Comparison of ENCODE assay signal across 11 mouse cellular contexts in the genomic region with DNA sequence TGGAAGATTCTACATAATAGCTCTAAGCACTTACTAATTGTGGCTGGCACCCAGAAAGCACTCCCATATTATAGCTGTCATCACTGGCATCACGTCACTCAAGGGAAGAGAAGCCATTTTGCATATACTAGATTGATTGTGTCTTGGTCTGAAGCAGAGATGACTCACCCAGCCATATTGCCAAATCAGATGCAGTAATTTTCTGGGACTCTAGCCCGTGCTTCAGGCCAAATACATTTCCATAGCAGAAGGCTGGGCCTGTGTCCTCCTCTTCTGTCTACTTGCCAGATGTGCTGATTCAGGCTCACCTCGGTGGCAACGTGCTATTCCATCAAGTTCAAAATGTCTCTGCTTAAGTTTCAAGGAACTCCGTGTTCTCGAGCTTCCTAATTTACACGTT. TPM values are rescaled to one million over a fixed set of nuclear protein-coding genes. Genes with fewer than 3 reads are reported as not detected.
DNase-seq lines count a peak whose midpoint lies in the region; ATAC-seq and TF ChIP-seq lines count a peak whose summit lies in the region.
"Had no signal": no experiment of that assay in that cellular context is flagged by ENCODE, and none has a peak within 500 bp of the region (broad histone marks: within the 10 kb centered on the region; RNA-seq: fewer than 3 reads in every experiment).

No protein-coding gene starts in this region.

- H3K4me2 ChIP-seq in heart, embryonic 12.5 days, result no peak overlapping the region
- H3K4me2 ChIP-seq in lung, embryonic 16.5 days (ENCODE audit: low read depth, low read length), result no peak overlapping the region
- H3K4me2 ChIP-seq: embryonic facial prominence, embryonic 15.5 days; limb, embryonic 15.5 days; midbrain, embryonic 13.5 days had no signal

- no peaks in the 10 kb centered on the region for H3K9me3 ChIP-seq in heart, embryonic 12.5 days (replicated peaks)
- no peaks in the 10 kb centered on the region for H3K9me3 ChIP-seq in lung, embryonic 16.5 days (ENCODE audit: control insufficient read depth, low read length)
- H3K9me3 ChIP-seq: embryonic facial prominence, embryonic 15.5 days; limb, embryonic 15.5 days; midbrain, embryonic 13.5 days had no signal

- ATAC-seq in heart, embryonic 12.5 days (ENCODE audit: insufficient number of reproducible peaks, low FRiP score), result no peak
- ATAC-seq in lung, embryonic 16.5 days (ENCODE audit: low read depth), result peak; percentile 67; the same call in 1 of the 2 replicates
- ATAC-seq: midbrain, embryonic 13.5 days had no signal

- H3K4me3 ChIP-seq in heart, embryonic 12.5 days, result no peak overlapping the region
- no peak overlapping the region for H3K4me3 ChIP-seq in bone marrow macrophage, adult 2 months (ENCODE audit: insufficient read depth, low read length)
- H3K4me3 ChIP-seq in lung, embryonic 16.5 days (ENCODE audit: low read length), result no peak overlapping the region
- H3K4me3 ChIP-seq: embryonic facial prominence, embryonic 15.5 days; limb, embryonic 15.5 days; midbrain, embryonic 13.5 days had no signal

- TF ChIP-seq POLR2A in bone marrow macrophage, adult 2 months (IDR thresholded peaks at IDR 0.05; ENCODE audit: borderline replicate concordance, low read depth, low read length), result no peak

- no peak overlapping the region for H3K27ac ChIP-seq in heart, embryonic 12.5 days (ENCODE audit: poor library complexity, severe bottlenecking)
- H3K27ac ChIP-seq in bone marrow macrophage, adult 2 months (ENCODE audit: insufficient read depth, low read depth, low read length), result peak overlapping the region; percentile 9; the same call in 1 of the 2 replicates
- no peak overlapping the region for H3K27ac ChIP-seq in lung, embryonic 16.5 days (ENCODE audit: low read length)
- H3K27ac ChIP-seq: embryonic facial prominence, embryonic 15.5 days; limb, embryonic 15.5 days; midbrain, embryonic 13.5 days had no signal

- no peaks in the 10 kb centered on the region for H3K27me3 ChIP-seq in heart, embryonic 12.5 days (replicated peaks)
- H3K27me3 ChIP-seq in lung, embryonic 16.5 days (ENCODE audit: control insufficient read depth, insufficient read depth, low read depth, low read length), result no peaks in the 10 kb centered on the region
- H3K27me3 ChIP-seq: embryonic facial prominence, embryonic 15.5 days; limb, embryonic 15.5 days; midbrain, embryonic 13.5 days had no signal

- H3K9ac ChIP-seq in heart, embryonic 12.5 days, result no peak overlapping the region
- H3K9ac ChIP-seq in lung, embryonic 16.5 days (ENCODE audit: low read length), result no peak overlapping the region
- H3K9ac ChIP-seq: embryonic facial prominence, embryonic 15.5 days; limb, embryonic 15.5 days; midbrain, embryonic 13.5 days had no signal

- WGBS in heart, embryonic 12.5 days, result 85% methylated on average over 7 of the region's 7 CpGs
- WGBS in lung, embryonic 16.5 days, result 74% methylated on average over 7 of the region's 7 CpGs

- H3K4me1 ChIP-seq in heart, embryonic 12.5 days (replicated peaks), result 0 out of 2 replicates have a peak, but pooled peaks cover 6% of the 10 kb centered on the region
- peaks cover 12% of the 10 kb centered on the region; the same call in 1 of the 2 replicates for H3K4me1 ChIP-seq in bone marrow macrophage, adult 2 months (ENCODE audit: control insufficient read depth, insufficient read depth, low read length)
- no peaks in the 10 kb centered on the region for H3K4me1 ChIP-seq in lung, embryonic 16.5 days (replicated peaks; ENCODE audit: control insufficient read depth, insufficient read depth, low read length)
- H3K4me1 ChIP-seq: embryonic facial prominence, embryonic 15.5 days; limb, embryonic 15.5 days; midbrain, embryonic 13.5 days had no signal

- TF ChIP-seq CTCF in bone marrow macrophage, adult 2 months (IDR thresholded peaks at IDR 0.05; ENCODE audit: low read depth, low read length), result no peak

- peaks cover 35% of the 10 kb centered on the region for H3K36me3 ChIP-seq in heart, embryonic 12.5 days
- peaks cover 19% of the 10 kb centered on the region for H3K36me3 ChIP-seq in lung, embryonic 16.5 days (ENCODE audit: control insufficient read depth, insufficient read depth, low read length)

- peak; percentile 18 to 44 for DNase-seq in heart, adult 9 months (ENCODE audit: low spot score in 2 of 2)
- peak; percentile 85 for DNase-seq in Muller cell, postnatal 12 days (ENCODE audit: inconsistent ontology term)
- no peak for DNase-seq in cerebellum, adult 9-11 months
- DNase-seq in thymus, postnatal 36 days, result no peak
- no peak for DNase-seq in kidney, postnatal 36 days

RNA-seq across cellular contexts. Expression of a gene that starts 12.7 kb away (rescaled TPM):
- 10.9 and 11.0 TPM in 2 replicates for polyA plus RNA-seq in heart, embryonic 12.5 days (2016; fragmentation: Nextera tagmentation; extraction: Ambion mirVana)
- polyA plus RNA-seq in bone marrow macrophage, adult 2 months (2012; ENCODE audit: insufficient read depth, insufficient read length, missing spikeins), result 6.7 and 7.3 TPM in 2 replicates
- polyA plus RNA-seq in lung, embryonic 16.5 days (2015; fragmentation: Nextera tagmentation; extraction: Ambion mirVana), result 7.2 and 7.3 TPM in 2 replicates

RNA-seq across cellular contexts. Expression of a gene that starts 13.8 kb away (rescaled TPM):
- polyA plus RNA-seq in heart, embryonic 12.5 days (2016; fragmentation: Nextera tagmentation; extraction: Ambion mirVana), result 9.3 and 9.7 TPM in 2 replicates
- polyA plus RNA-seq in bone marrow macrophage, adult 2 months (2012; ENCODE audit: insufficient read depth, insufficient read length, missing spikeins), result 10.2 and 11.1 TPM in 2 replicates
- polyA plus RNA-seq in lung, embryonic 16.5 days (2015; fragmentation: Nextera tagmentation; extraction: Ambion mirVana), result 11.7 and 12.7 TPM in 2 replicates

RNA-seq across cellular contexts. Expression of a gene that starts 42.4 kb away (rescaled TPM):
- 17.6 and 17.7 TPM in 2 replicates for polyA plus RNA-seq in heart, embryonic 12.5 days (2016; fragmentation: Nextera tagmentation; extraction: Ambion mirVana)
- polyA plus RNA-seq in bone marrow macrophage, adult 2 months (2012; ENCODE audit: insufficient read depth, insufficient read length, missing spikeins), result 15.7 and 16.0 TPM in 2 replicates
- 44.1 and 45.0 TPM in 2 replicates for polyA plus RNA-seq in lung, embryonic 16.5 days (2015; fragmentation: Nextera tagmentation; extraction: Ambion mirVana)

RNA-seq across cellular contexts. Expression of a gene that starts 45.7 kb away (rescaled TPM):
- 28.0 and 29.9 TPM in 2 replicates for polyA plus RNA-seq in heart, embryonic 12.5 days (2016; fragmentation: Nextera tagmentation; extraction: Ambion mirVana)
- 11.0 and 11.2 TPM in 2 replicates for polyA plus RNA-seq in bone marrow macrophage, adult 2 months (2012; ENCODE audit: insufficient read depth, insufficient read length, missing spikeins)
- 34.8 and 37.0 TPM in 2 replicates for polyA plus RNA-seq in lung, embryonic 16.5 days (2015; fragmentation: Nextera tagmentation; extraction: Ambion mirVana)

Comparison
In these comparisons a context has a peak if more than half of its experiments do, and no peak if none do; other contexts are left out.
1. DNase-seq: peak in heart, adult 9 months (2 of 2) and Muller cell, postnatal 12 days (single experiment); none in cerebellum, adult 9-11 months (single experiment), thymus, postnatal 36 days (0 of 2) and kidney, postnatal 36 days (0 of 2).